Mouse (Mus musculus) lung, adult 2 months (tissue): ENCODE measurements around the gene Morn3. TPM values are rescaled to one million over a fixed set of nuclear protein-coding genes. Genes with fewer than 3 reads are reported as not detected.

Source experiments
- DNase-seq: peaks from one replicate; pipeline ENCODE4 v3.0.0; 2022
- H3K4me1 ChIP-seq: fragments of 200-500 bp; 2 replicates; pipeline ENCODE4 v1.6.1; 2011; ENCODE audit warnings: low read length; ENCODE audit not compliant: control insufficient read depth, insufficient read depth
- H3K4me3 ChIP-seq: fragments of 200-500 bp; replicated peaks from 2 replicates; pipeline ENCODE3; 2011; ENCODE audit warnings: low read depth, mild to moderate bottlenecking, control low read depth, low read length; ENCODE audit errors: extremely low read depth
- CTCF ChIP-seq: fragments of 200-500 bp; IDR thresholded peaks from 2 replicates; pipeline ENCODE4 v1.5.1; 2011; ENCODE audit warnings: mild to moderate bottlenecking, low read length, control low read depth; ENCODE audit not compliant: insufficient read depth
- POLR2A ChIP-seq: fragments of 200-500 bp; IDR thresholded peaks from 2 replicates; pipeline ENCODE4 v1.6.1; 2011; ENCODE audit warnings: low read depth, mild to moderate bottlenecking, control low read depth, low read length, borderline replicate concordance; ENCODE audit errors: extremely low read depth
- WGBS: fragments of 180-500 bp; shearing (Covaris S2); methylation state at CpG from one replicate; pipeline ENCODE4 v1.1.7; 2018; 5-methylcytosine and 5-hydroxymethylcytosine counted together
- polyA plus RNA-seq: library from polyadenylated mRNA; depleted of rRNA; stranded (reverse); fragments of >200 nt; gene quantifications from 2 replicates; pipeline ENCODE4 v1.2.3, GENCODE M21; 2012

Morn3 gene
- polyA plus RNA-seq, 1 experiment = 2.9 TPM

- Histone ChIP-seq H3K4me3 (no peak overlapping the region), H3K4me1 (peaks cover 13% of the 10 kb centered on the region)
- TF ChIP-seq POLR2A (peak; percentile 17; the same call in 1 of the 2 replicates), CTCF (no peak)
- no peak for DNase-seq
- 60% methylated on average over 9 of the region's 9 CpGs for WGBS
Observed at GRCm38 (mm10) chr5:123024965-123025573, 21.7 kb downstream of the Morn3 start.

GRCm38 (mm10) chr5:123024312-123024711 is 22.5 kb downstream of the Morn3 start:
- no peak for TF ChIP-seq CTCF
- DNase-seq = no peak
- WGBS = 70% methylated on average over 6 of the region's 6 CpGs
- no peak overlapping the region for H3K4me3 ChIP-seq
- H3K4me1 ChIP-seq = peaks cover 16% of the 10 kb centered on the region

- WGBS = 20% methylated on average over 6 of the region's 6 CpGs
- no peak overlapping the region for H3K4me3 ChIP-seq
- TF ChIP-seq CTCF (no peak), POLR2A (no peak)
- peak; percentile 27 for DNase-seq
- H3K4me1 ChIP-seq = peaks cover 22% of the 10 kb centered on the region
Observed at GRCm38 (mm10) chr5:123023049-123023448, 23.8 kb downstream of the Morn3 start.

GRCm38 (mm10) chr5:123021438-123021837 is 25.4 kb downstream of the Morn3 start:
- peaks cover 25% of the 10 kb centered on the region for H3K4me1 ChIP-seq
- WGBS = 65% methylated on average over 7 of the region's 7 CpGs
- no peak for TF ChIP-seq CTCF
- no peak for DNase-seq
- no peak overlapping the region for H3K4me3 ChIP-seq

DNA sequence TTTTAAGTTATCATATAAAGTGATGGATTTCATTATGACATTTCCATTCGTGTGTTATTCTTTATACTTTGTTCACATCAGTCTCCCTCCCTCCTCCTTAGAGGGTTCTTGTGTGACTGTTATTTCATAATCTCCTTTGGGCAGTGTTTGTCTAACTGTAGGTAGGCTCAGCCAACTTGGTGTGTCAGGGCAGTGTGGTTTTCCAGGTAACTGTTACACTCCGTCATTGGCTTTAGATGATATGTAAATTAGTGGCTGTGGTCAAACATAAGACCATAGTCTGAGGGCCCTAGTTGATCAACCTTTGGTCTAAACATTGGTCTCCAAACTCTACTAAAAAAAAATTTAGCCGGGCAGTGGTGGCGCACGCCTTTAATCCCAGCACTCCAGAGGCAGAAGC is 26.4 kb downstream of the Morn3 start:
- WGBS = 81% methylated on average over 5 of the region's 5 CpGs
- no peak for TF ChIP-seq CTCF
- no peak for TF ChIP-seq POLR2A
- H3K4me1 ChIP-seq = peaks cover 23% of the 10 kb centered on the region
- no peak overlapping the region for H3K4me3 ChIP-seq
- DNase-seq = no peak

DNA sequence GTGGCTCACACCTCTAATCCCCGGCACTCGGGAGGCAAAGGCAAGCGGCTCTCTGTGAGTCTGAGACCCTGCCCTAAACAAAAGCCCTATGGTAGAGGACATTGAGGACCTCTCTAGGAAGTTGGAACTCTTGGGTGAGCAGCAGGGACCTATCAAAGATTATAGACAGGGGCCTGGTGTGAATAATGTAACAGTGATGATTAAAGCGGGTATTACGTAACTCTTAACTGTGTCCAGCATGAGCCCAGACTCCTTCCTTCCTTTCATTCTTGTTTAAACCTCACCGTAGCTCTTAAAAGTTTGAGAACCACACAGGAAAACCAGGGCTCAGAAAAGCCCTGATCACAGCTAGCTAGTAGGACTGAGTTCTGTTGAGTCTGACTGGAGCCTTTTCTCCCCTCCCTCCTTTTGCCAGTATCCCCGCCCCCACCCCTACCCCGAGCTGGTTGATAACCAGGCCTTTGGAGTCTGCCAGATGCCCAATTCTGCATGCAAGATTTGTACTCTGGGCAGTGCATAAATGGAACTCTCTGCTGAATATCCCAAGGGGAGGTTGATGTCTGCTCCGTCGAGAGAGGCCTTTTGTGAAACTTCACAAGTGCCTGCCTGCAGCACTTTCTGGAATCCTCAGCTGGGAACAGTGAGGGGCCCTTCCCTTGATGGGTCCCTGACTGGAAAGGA is 27.3 kb downstream of the Morn3 start:
- peaks cover 24% of the 10 kb centered on the region for H3K4me1 ChIP-seq
- WGBS = 20% methylated on average over 10 of the region's 10 CpGs
- DNase-seq = no peak
- TF ChIP-seq CTCF = no peak
- no peak for TF ChIP-seq POLR2A
- H3K4me3 ChIP-seq = no peak overlapping the region

DNA sequence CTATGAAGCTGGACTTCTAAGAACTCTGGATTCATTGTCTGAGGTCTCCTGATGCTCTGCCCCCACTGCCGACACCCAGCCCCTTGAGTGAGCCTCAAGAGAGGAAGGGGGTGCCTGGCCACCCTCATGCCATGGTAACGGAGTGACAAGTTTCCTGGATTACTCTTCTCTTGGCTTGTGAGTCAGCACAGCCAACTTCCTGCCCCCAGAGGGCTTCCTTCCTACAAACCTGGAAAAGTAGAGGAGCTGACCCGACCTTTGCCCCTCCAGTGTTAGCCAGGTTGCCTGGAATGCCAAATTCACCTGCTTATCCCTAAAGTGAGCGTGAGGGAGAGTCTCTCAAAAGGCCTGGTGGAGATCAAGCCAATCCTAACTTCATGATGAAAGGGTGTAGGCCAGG is 29.3 kb downstream of the Morn3 start:
- no peak for TF ChIP-seq POLR2A
- TF ChIP-seq CTCF = no peak
- H3K4me3 ChIP-seq = no peak overlapping the region
- WGBS = 38% methylated on average over 4 of the region's 4 CpGs
- peak; percentile 21 for DNase-seq
- peaks cover 27% of the 10 kb centered on the region for H3K4me1 ChIP-seq

- 11% methylated on average over 8 of the region's 8 CpGs for WGBS
- DNase-seq = peak; percentile 36
- Histone ChIP-seq H3K4me1 (peaks cover 27% of the 10 kb centered on the region), H3K4me3 (peak overlapping the region; percentile 98)
- no peak for TF ChIP-seq POLR2A
- TF ChIP-seq CTCF = no peak
Observed at GRCm38 (mm10) chr5:123015915-123016314, 30.9 kb downstream of the Morn3 start.

- Histone ChIP-seq H3K4me3 (peak within 1 kb of the TSS; percentile 98), H3K4me1 (peaks cover 27% of the 10 kb centered on the region)
- DNase-seq = peak; percentile 99
- TF ChIP-seq POLR2A (peak; percentile 66; the same call in 1 of the 2 replicates), CTCF (no peak)
- whole genome bisulfite sequencing = under 1% methylated on average over 105 of the region's 106 CpGs
Observed at GRCm38 (mm10) chr5:123014753-123015701, 31.8 kb downstream of the Morn3 start, which contains the start of gene Orai1. Gene Orai1 (plus strand): TSS chr5:123015074.
